Mouse (Mus musculus) R1 (cell line): ENCODE results near the gene Nfs1.
"Not testable (repeated sequence)": the region's sequence is repeated elsewhere in the genome, so short reads cannot be mapped to it uniquely, and the experiment has no call there.

Experiments used
- DNase-seq: peaks from one replicate; pipeline ENCODE4 v3.0.0-alpha.2; 2018; ENCODE audit warnings: low read depth, low spot score

The Nfs1 gene

DNA sequence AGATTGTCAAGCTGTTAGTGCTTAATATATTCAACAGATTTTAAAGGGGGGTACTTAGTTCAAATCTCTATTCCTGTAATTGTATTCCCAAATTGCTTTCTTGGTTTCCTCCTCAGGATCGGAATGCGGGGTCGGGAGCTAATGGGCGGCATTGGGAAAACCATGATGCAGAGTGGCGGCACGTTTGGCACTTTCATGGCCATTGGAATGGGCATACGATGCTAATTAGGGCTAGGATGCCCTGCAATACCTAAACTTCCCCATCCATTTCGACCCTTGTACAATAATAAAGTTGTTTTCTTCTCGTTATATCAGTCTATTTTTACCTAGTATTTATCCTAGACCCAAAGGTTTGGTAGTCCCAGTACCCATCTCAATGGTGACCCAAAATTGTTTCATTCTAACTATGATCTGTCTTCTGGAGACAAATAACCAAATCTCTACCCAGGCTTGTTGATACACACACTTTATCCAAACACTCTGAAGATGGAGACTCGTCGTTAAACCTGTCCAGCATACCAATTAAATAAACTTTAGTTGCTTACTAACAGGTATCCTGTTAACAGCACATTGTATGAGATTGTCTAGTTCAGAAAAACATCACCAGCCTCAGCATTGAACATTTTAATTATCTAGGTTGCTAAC, 1.6 kb upstream of the Nfs1 start:
- no peak for DNase-seq

DNA sequence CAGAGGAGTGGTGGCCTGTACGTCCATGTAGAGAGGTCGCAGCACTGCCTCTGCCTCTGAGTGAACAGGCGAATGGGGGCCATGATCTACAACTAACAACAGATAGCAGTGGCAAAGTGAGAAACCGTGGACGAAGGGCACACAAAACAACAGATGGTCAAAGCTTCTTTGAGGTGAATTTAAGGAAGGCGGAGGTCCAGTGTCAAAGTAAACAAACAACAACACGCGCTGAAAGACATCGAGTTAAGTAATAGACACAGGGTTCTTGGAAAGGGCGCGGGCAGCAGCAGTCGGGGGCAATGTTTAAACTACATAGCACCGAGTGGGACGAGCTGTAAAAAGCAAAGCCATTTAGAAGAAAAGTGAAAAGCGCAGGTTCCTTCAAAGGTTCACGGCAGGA, 619 bp downstream of the Nfs1 start:
- DNase-seq = no peak

GRCm38 (mm10) chr2:156142820-156143219, 1.2 kb downstream of the Nfs1 start:
- no peak for DNase-seq

DNA sequence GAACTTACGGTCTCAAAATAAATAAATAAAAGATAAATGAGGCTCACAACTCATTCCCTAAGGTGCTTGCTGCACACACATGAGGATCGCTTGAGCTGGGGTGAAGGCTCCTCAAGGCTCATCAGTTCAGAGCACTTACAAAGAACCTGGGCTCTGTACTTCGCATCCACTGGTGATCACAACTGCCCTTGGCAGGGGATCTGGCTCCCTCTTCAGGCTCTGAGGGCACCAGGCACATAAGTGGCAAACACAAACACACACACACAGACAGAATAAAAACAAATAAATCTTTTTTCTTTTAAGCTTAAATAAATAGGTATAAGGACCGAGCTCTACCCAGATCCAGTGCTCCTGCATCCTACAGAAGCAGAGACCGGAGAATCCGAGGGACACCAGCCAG, 8.3 kb downstream of the Nfs1 start:
- DNase-seq = peak; percentile 31

DNA sequence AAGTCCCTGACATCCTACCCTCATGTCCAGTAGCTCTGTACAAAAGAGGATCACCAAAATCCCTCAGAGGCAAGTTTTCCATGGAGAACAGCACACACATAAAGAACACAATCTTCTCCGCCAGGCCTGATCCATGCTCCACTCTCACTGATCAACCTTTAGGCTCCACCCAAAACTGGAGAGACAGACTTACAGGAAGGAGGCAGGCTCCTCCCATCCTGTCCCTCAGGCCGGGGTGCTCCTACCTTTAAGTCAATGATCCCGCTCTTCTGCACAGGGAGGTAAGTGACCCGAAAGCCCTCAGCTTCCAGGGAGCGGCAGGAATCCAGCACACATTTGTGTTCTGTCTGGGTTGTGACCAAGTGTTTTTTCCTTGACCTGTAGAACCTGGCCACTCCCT, 9.8 kb downstream of the Nfs1 start:
- peak; percentile 71 for DNase-seq

GRCm38 (mm10) chr2:156126992-156127391, 17.0 kb downstream of the Nfs1 start, which contains the start of gene Gm28036:
Gene Gm28036 (minus strand): TSS chr2:156127092.
- no peak for DNase-seq

DNA sequence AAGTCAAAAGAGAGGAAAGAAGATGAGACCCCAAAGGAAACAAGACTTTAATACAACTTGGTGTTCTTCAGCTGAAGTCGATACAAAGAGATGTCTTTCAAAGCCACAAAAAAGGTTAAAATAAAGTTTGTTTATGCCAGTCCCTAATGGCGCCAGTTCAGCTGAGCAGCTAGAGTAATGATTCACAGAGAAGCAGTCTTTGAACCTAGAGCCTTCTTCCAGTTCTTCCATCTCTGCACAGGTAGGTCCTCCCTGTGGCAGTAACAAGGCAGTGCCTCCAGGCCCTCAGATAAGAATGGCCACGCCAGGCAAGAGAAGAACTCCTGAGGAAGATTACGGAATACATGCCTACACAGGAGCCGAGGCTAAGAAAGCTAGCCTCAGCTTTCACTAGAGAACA, 20.3 kb downstream of the Nfs1 start:
- no peak for DNase-seq

DNA sequence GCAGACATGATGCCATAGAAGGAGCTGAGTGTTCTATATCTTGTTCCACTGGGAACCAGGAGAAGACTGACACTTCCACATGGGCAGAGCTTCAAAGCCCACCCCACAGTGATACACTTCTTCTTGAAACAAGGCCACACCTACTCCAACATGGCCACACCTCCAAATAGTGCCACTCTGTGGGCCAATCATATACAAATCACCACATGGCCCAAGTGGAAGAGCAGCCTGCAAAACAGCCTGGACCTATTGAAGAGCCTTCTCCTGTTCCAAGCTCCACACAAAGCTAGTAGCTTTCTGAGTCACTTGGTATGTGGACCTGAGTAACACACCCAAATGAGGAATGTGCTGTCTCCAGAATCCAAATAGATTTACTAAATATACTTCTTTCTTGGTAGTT, 24.4 kb downstream of the Nfs1 start:
- DNase-seq = peak; percentile 41

DNA sequence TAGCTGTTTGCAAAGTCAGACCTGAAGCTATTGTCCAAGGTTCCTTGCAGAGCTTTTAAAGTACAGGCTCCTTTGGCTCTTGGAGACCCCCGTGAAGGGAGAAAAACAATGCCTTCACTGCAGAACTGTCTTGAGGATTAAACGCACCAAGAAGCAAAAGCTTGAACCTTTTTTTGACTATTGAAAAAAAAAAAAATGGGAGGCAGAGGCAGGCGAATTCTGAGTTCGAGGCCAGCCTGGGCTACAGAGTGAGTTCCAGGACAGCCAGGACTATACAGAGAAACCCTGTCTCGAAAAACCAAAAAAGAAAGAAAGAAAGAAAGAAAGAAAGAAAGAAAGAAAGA, 31.9 kb downstream of the Nfs1 start:
- not testable (repeated sequence) for DNase-seq

GRCm38 (mm10) chr2:156111358-156112079, 32.5 kb downstream of the Nfs1 start, which contains the start of the genes Cpne1 and Rbm12:
Gene Cpne1 (minus strand): TSS chr2:156111965.
Gene Rbm12 (minus strand): TSS chr2:156111978.
- peak; percentile 93 for DNase-seq

- peak; percentile 81 for DNase-seq
Observed at GRCm38 (mm10) chr2:156110627-156111357, 33.2 kb downstream of the Nfs1 start.

DNA sequence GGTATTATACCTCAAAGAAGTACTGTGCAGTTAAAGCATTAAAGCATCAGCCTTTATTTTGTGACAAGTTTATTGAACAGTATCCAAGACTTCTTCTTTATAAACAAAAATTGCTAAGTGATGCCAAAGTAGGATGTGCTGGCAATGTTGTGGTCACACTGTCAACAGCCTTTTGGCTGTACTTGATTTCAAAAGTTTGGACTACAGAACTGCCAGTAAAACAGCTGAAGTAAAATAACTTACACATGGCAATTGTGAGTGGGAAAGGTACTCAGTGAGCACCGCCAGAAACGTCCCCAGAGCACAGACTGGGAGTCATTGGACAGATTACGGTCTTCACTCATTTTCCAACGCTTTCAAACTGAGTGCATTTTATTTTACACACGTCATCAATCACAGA, 52.1 kb downstream of the Nfs1 start:
- DNase-seq = no peak

GRCm38 (mm10) chr2:156089799-156090198, 54.2 kb downstream of the Nfs1 start:
- no peak for DNase-seq

DNA sequence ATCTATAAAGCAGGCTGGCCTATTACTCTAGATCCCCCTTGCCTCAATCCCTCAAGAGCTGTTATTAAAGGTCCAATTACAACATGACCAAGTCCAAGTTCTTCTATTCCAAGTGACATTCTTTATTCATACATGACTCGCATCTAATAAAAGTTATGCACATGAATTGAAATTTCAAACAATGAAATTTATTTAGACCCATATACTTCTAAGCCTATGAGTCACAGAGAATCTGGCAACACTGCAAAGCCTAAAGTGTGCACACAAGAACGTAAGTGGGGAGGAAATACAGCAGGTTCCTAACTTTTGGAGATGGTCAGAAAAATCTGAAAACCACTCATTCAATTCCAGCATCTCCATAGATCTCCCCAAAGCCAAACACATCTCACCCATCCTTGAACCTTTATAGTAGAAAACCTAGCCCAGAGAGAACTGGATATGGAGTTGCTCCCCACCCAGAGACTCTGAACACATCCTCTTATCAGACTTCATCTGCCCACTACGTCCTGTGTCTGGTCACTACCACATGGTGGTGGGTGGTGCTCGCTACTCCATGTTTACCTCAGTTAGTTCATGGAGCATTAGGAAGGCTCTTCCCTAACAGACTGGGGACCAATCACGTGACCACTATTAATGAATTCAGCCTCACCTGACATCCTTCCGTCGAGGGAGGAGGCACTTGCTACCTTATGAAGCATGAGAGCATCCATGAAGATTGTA, 56.4 kb downstream of the Nfs1 start:
- no peak for DNase-seq

DNA sequence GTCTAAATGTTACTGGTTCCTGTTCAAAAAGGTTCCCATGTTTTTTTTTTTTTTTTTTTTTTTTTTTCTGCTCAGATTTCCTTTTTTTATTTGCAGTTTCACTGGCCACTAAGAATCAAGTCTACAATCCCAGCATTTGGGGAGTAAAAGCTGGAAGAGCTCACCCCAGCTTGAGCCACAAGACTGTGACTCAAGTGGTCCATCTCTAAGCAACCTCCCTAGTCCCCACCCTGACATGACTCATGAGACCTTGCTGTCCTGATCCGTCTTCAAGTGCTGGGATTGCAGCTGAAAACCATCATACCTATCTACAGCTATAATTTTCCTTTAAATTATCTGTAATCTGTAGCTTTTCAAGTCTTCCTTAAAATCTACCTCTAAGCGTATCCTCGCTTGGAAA, 59.4 kb downstream of the Nfs1 start:
- DNase-seq = no peak

GRCm38 (mm10) chr2:156080391-156080790, 63.6 kb downstream of the Nfs1 start:
- no peak for DNase-seq

DNA sequence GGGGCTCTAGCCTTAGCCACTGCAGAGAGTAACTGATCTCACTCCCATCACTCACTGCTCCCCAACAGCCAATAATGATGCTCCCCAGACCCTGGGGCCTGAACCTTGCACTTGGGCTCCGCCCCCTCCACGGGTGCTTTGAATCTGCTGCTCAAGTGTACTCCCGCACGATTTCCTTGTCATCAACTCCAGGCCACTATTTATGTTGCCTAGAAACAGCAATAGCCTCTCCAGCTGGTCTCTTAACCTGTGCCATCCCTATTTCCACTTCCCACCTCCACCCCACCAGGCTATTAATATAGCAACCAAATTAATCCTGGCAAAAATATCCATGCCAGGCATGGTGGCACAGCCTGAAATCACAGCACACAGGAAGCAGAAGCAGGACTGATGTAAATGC, 64.3 kb downstream of the Nfs1 start:
- peak; percentile 37 for DNase-seq

DNA sequence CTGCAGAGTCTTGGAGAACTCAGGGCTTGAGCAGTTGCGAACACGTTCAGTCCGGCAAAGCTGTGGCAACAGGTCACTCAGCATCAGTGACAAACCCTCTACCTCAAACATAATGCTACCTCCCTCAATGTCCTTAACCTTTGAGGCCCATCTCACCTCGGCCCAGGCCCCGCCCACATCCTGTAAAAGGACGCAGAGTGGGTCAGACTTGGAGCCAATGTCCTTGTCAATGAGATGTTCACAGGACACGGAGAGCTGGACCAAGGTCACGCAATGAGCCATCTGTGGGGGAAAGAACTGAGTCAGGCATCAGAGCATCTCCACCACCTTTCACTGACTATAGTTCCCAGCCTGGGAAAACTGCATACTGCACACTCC, 64.8 kb downstream of the Nfs1 start:
- no peak for DNase-seq

- DNase-seq = no peak
Observed at GRCm38 (mm10) chr2:156078421-156079182, 65.4 kb downstream of the Nfs1 start.

GRCm38 (mm10) chr2:156077461-156077860, 66.5 kb downstream of the Nfs1 start:
- no peak for DNase-seq

DNA sequence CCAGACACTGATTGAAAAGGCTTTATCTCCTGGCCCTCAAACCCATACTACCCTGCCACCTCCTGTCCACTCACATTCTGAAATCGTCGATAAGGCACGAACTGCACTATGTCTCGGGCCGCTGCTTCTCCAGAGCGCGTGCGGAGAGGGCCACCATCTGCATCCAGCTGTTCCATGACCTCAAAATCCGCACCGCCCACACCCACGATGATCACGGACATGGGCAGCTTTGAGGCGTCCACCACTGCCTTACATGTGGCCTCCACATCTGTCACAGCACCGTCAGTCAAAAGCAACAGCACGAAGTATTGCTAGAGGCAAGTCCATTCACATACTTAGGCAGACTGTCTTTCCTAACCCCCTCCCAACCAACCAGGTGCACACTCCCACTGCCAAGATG, 70.3 kb downstream of the Nfs1 start:
- no peak for DNase-seq
